Mouse (Mus musculus): ENCODE data around the gene Slc35f3. TPM values are rescaled to one million over a fixed set of nuclear protein-coding genes. Genes with fewer than 3 reads are reported as not detected.
A peak's percentile ranks its signal among the peaks of the same experiment; 100 is the strongest.

The Slc35f3 gene
- polyA plus RNA-seq, 1 experiment from 2014 or later = 0.68 TPM

DNA sequence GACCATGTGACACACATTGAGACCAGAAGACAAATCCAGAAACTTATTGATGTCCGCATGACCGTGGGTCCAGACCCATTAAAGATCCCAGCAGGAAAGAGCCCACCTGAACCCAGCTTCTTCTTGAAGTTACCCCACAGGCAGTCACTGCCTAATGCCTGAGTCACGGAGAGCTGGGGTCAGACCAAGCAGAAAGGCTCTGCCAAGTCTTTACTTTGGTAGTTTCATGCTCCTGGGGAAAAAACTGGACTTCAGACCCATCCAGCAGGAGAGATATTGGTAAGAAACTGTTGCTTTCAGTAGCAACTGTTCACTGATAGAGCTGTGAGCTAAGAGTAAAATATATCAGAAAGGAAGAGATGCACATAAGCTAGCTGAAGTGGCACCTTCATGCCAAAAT, 73.5 kb downstream of the Slc35f3 start:
- H3K27ac ChIP-seq (replicated peaks) = no peak overlapping the region
- H3K9me3 ChIP-seq (ENCODE audit: control insufficient read depth, low read length) = no peaks in the 10 kb centered on the region
- no peak overlapping the region for H3K4me2 ChIP-seq (replicated peaks; ENCODE audit: low read depth)
- TF ChIP-seq CTCF (IDR thresholded peaks at IDR 0.05; ENCODE audit: low read depth) (no peak), EP300 (optimal IDR thresholded peaks at IDR 0.05) (no peak)
- H3K4me1 ChIP-seq (replicated peaks; ENCODE audit: control insufficient read depth, insufficient read depth) = no peaks in the 10 kb centered on the region
- ATAC-seq (ENCODE audit: low FRiP score, low TSS enrichment) = no peak
- H3K36me3 ChIP-seq (ENCODE audit: control insufficient read depth, insufficient read depth, low read length) = no peaks in the 10 kb centered on the region
- WGBS = 73% methylated on average over 3 of the region's 3 CpGs
- H3K9ac ChIP-seq (ENCODE audit: low read length) = no peak overlapping the region
- H3K27me3 ChIP-seq (ENCODE audit: control insufficient read depth, insufficient read depth, low read length) = no peaks in the 10 kb centered on the region
- DNase-seq (ENCODE audit: low spot score) = no peak
- no peak overlapping the region for H3K4me3 ChIP-seq (ENCODE audit: low read depth, low read length)

DNA sequence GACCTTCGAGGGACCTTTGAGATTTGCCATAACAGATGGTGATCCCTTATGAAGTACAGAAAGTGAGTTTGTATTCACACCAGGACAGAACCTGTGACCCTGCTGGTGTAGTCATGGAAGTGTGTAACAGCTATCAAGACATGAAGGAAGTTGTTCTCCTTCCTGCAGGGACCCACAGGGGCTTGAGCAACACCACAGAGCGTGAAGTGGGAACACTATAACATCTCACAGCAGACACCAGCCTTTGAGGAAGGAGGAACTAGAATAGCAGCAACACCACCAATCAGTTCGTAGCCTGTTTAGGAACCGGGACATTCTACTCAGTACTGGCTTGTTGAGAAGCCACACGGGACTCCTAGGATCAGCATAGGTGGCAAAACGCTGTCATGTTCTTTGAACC, 81.2 kb downstream of the Slc35f3 start:
- no peak overlapping the region for H3K4me2 ChIP-seq (replicated peaks; ENCODE audit: low read depth)
- ATAC-seq (ENCODE audit: low FRiP score, low TSS enrichment) (no peak), DNase-seq (ENCODE audit: low spot score) (no peak)
- H3K9me3 ChIP-seq (ENCODE audit: control insufficient read depth, low read length) = no peaks in the 10 kb centered on the region
- no peaks in the 10 kb centered on the region for H3K4me1 ChIP-seq (replicated peaks; ENCODE audit: control insufficient read depth, insufficient read depth)
- H3K9ac ChIP-seq (ENCODE audit: low read length) = no peak overlapping the region
- TF ChIP-seq EP300 (optimal IDR thresholded peaks at IDR 0.05) = no peak
- TF ChIP-seq CTCF (IDR thresholded peaks at IDR 0.05; ENCODE audit: low read depth) = no peak
- no peak overlapping the region for H3K27ac ChIP-seq (replicated peaks)
- H3K36me3 ChIP-seq (ENCODE audit: control insufficient read depth, insufficient read depth, low read length) = no peaks in the 10 kb centered on the region
- no peak overlapping the region for H3K4me3 ChIP-seq (ENCODE audit: low read depth, low read length)
- no peaks in the 10 kb centered on the region for H3K27me3 ChIP-seq (ENCODE audit: control insufficient read depth, insufficient read depth, low read length)
- WGBS = 82% methylated on average over 6 of the region's 6 CpGs

DNA sequence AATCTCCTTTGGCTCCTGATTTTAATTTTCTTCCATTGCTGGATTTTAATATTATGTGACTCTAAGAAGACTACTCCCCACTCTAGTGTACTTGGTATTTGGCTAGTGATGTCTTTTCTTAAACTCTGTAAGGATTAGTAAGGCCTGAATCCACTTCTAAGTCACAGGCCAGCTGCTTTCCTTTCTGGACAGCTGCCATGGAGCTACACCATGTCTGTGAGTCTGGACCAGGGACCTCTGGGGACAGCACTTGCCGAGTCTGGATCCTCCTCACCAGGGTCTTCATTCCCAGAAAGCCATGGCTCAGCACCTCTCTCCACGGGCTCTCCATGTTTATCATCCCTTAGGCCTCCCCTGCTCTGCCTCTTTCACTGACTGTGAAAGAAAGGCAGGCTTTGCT, 81.8 kb downstream of the Slc35f3 start:
- Histone ChIP-seq H3K36me3 (ENCODE audit: control insufficient read depth, insufficient read depth, low read length) (no peaks in the 10 kb centered on the region), H3K27ac (replicated peaks) (no peak overlapping the region), H3K27me3 (ENCODE audit: control insufficient read depth, insufficient read depth, low read length) (no peaks in the 10 kb centered on the region), H3K9ac (ENCODE audit: low read length) (no peak overlapping the region), H3K4me2 (replicated peaks; ENCODE audit: low read depth) (no peak overlapping the region), H3K9me3 (ENCODE audit: control insufficient read depth, low read length) (no peaks in the 10 kb centered on the region), H3K4me3 (ENCODE audit: low read depth, low read length) (no peak overlapping the region), H3K4me1 (replicated peaks; ENCODE audit: control insufficient read depth, insufficient read depth) (no peaks in the 10 kb centered on the region)
- DNase-seq (ENCODE audit: low spot score) (no peak), ATAC-seq (ENCODE audit: low FRiP score, low TSS enrichment) (no peak)
- 22% methylated on average over 2 of the region's 2 CpGs for WGBS
- TF ChIP-seq CTCF (IDR thresholded peaks at IDR 0.05; ENCODE audit: low read depth) (no peak), EP300 (optimal IDR thresholded peaks at IDR 0.05) (no peak)

DNA sequence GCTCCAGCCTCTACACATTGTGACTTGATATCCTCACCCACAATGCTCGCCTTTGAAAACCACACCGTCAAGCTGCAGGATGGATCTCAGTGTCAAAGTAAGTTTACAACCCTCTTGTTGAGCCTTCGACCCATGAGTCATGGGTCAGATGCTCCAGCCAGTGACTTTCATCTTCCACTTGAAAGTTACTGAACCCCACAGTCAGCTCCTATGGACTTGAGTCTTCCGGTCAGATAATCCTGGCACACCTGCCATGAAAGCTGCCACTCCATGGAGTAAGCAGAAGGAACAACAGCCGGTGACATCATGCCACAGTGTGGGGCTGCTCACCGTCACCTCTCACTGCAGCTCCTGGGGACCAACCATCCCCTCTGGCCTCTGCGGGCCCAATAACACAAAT, 82.9 kb downstream of the Slc35f3 start:
- Histone ChIP-seq H3K27ac (replicated peaks) (no peak overlapping the region), H3K4me2 (replicated peaks; ENCODE audit: low read depth) (no peak overlapping the region), H3K9me3 (ENCODE audit: control insufficient read depth, low read length) (no peaks in the 10 kb centered on the region), H3K4me3 (ENCODE audit: low read depth, low read length) (no peak overlapping the region), H3K9ac (ENCODE audit: low read length) (no peak overlapping the region), H3K4me1 (replicated peaks; ENCODE audit: control insufficient read depth, insufficient read depth) (no peaks in the 10 kb centered on the region), H3K27me3 (ENCODE audit: control insufficient read depth, insufficient read depth, low read length) (no peaks in the 10 kb centered on the region), H3K36me3 (ENCODE audit: control insufficient read depth, insufficient read depth, low read length) (no peaks in the 10 kb centered on the region)
- no peak for DNase-seq (ENCODE audit: low spot score)
- 74% methylated on average over 7 of the region's 7 CpGs for WGBS
- ATAC-seq (ENCODE audit: low FRiP score, low TSS enrichment) = no peak
- TF ChIP-seq EP300 (optimal IDR thresholded peaks at IDR 0.05) (no peak), CTCF (IDR thresholded peaks at IDR 0.05; ENCODE audit: low read depth) (no peak)

DNA sequence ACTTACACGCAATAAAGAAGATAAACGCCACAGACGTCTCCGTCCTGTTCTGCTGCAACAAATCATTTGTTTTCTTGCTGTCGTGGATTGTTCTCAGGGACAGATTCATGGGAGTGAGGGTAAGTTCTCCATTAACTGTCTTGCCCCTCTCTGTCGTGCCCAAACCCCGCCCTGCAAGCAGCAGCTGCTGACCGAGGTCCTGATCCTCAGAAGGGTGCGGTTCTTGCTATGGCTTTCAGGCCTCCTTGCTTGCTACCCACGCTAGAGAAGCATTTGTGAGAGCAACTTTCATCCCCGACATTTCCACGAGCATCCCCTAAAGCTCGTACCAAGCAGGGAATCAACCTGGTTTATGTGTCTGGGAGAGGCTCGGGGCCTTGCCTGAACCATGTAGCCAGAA, 83.9 kb downstream of the Slc35f3 start:
- Histone ChIP-seq H3K4me1 (replicated peaks; ENCODE audit: control insufficient read depth, insufficient read depth) (no peaks in the 10 kb centered on the region), H3K27me3 (ENCODE audit: control insufficient read depth, insufficient read depth, low read length) (no peaks in the 10 kb centered on the region), H3K4me2 (replicated peaks; ENCODE audit: low read depth) (no peak overlapping the region), H3K9ac (ENCODE audit: low read length) (no peak overlapping the region), H3K9me3 (ENCODE audit: control insufficient read depth, low read length) (no peaks in the 10 kb centered on the region), H3K4me3 (ENCODE audit: low read depth, low read length) (no peak overlapping the region), H3K27ac (replicated peaks) (no peak overlapping the region), H3K36me3 (ENCODE audit: control insufficient read depth, insufficient read depth, low read length) (no peaks in the 10 kb centered on the region)
- WGBS = 38% methylated on average over 14 of the region's 14 CpGs
- ATAC-seq (ENCODE audit: low FRiP score, low TSS enrichment) = no peak
- TF ChIP-seq CTCF (IDR thresholded peaks at IDR 0.05; ENCODE audit: low read depth) = no peak
- no peak for TF ChIP-seq EP300 (optimal IDR thresholded peaks at IDR 0.05)
- DNase-seq (ENCODE audit: low spot score) = peak; percentile 28

DNA sequence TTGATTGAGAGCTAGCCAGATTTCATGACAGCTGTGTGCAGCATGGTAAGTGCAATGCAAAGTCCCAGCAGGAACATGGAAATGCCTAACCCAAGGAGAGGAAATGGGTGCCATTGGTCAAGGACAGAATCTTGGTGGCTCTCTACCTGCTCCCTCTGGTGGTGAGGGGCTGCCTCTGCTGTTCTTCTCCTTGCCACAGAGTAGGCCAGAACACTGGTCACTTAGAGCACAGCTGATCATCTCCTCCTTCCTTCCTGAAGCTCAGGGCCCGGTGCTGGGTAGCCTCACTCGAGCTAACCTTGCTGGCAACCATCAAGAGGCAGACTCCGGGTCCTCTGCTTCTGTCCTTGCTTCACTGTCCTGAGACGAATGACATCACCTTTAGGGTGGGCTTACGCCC, 84.4 kb downstream of the Slc35f3 start:
- H3K36me3 ChIP-seq (ENCODE audit: control insufficient read depth, insufficient read depth, low read length) = no peaks in the 10 kb centered on the region
- H3K27ac ChIP-seq (replicated peaks) = no peak overlapping the region
- no peaks in the 10 kb centered on the region for H3K27me3 ChIP-seq (ENCODE audit: control insufficient read depth, insufficient read depth, low read length)
- H3K4me2 ChIP-seq (replicated peaks; ENCODE audit: low read depth) = no peak overlapping the region
- no peak overlapping the region for H3K9ac ChIP-seq (ENCODE audit: low read length)
- DNase-seq (ENCODE audit: low spot score) (peak; percentile 22), ATAC-seq (ENCODE audit: low FRiP score, low TSS enrichment) (no peak)
- H3K4me3 ChIP-seq (ENCODE audit: low read depth, low read length) = no peak overlapping the region
- H3K4me1 ChIP-seq (replicated peaks; ENCODE audit: control insufficient read depth, insufficient read depth) = no peaks in the 10 kb centered on the region
- 58% methylated on average over 5 of the region's 5 CpGs for WGBS
- TF ChIP-seq CTCF (IDR thresholded peaks at IDR 0.05; ENCODE audit: low read depth) (peak; percentile 74), EP300 (optimal IDR thresholded peaks at IDR 0.05) (no peak)
- no peaks in the 10 kb centered on the region for H3K9me3 ChIP-seq (ENCODE audit: control insufficient read depth, low read length)
